Mouse (Mus musculus): ENCODE data around the gene Myo18b.

Gene Myo18b

GRCm38 (mm10) chr5:112877391-112878115 is 18.6 kb downstream of the Myo18b start:
- DNase-seq (ENCODE audit: low spot score): no peak

- DNase-seq (ENCODE audit: low spot score): peak; percentile 44
Observed at GRCm38 (mm10) chr5:112876846-112877390, 19.2 kb downstream of the Myo18b start.

- DNase-seq (ENCODE audit: low spot score): no peak
Observed at GRCm38 (mm10) chr5:112872999-112873398, 23.2 kb downstream of the Myo18b start.

DNA sequence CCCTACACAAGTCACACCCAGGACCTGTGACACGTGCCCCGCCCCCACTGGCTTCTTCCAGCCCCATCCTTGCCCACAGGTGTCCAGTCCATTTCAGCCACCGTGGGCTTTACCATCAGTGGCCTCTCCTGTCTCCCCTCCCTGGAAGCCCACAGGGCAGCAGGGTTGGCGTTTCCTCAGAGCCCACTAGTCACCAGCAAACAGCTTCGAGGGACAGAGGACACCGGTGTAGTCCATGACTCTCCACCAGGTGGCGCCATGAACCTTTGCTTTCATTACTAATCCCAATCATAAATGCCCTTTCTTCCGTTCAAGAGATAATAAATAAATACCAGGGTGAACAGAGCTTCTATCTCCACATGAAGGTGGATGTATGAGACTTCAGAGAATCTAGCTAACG is 25.4 kb downstream of the Myo18b start:
- DNase-seq (ENCODE audit: low spot score): no peak

DNA sequence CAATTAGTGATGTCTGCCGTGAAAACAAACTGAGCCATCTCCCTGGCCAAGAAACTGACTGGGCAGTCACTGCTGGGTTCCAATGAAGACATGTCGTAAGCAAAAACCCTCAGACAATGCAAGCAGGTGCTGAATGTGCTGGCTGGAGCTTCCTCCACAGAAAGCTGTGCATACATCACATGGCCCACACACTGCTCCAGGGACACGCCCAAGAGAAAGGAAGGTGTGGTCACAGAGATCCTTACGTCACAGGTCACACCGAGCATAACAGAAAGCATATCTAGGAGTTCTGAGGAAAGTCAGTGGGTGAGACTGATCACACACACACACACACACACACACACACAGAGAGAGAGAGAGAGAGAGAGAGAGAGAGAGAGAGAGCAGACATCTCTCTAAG is 27.5 kb downstream of the Myo18b start:
- no peak for DNase-seq (ENCODE audit: low spot score)

DNA sequence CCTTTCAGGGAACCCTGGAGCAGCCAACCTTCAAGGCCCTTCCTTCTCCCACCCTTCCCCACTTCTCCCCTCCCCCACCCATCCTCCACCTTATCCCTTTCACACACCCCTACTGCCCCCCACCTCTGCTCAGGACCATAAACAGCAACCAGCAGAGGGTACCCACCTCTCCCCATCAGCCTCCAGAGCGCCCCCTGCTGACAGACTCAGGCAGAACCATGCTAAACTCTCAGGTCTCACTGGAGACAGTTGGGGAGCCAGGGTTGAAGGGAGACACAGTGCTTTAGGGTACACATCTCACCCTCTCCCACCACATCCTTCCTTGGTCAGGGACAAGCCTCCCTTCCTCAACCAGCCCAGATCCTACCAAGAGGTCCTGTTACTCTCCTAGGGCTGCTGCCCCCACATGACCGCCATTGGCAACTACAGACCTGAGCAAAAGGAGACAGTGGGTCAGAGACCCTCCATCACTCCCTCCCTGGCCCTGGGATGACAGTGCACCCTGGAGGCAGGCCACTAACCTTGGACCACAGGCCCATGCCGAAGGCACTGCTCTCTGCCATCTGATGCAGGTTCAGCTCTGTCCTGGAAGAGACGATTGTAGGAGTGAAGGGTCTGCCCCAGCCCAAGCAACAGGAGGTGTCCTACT is 31.3 kb downstream of the Myo18b start:
- no peak for DNase-seq (ENCODE audit: low spot score)

GRCm38 (mm10) chr5:112859379-112860035 is 36.7 kb downstream of the Myo18b start:
- DNase-seq (ENCODE audit: low spot score): no peak

- peak; percentile 54 for DNase-seq (ENCODE audit: low spot score)
Observed at GRCm38 (mm10) chr5:112853179-112853578, 43.0 kb downstream of the Myo18b start.

DNA sequence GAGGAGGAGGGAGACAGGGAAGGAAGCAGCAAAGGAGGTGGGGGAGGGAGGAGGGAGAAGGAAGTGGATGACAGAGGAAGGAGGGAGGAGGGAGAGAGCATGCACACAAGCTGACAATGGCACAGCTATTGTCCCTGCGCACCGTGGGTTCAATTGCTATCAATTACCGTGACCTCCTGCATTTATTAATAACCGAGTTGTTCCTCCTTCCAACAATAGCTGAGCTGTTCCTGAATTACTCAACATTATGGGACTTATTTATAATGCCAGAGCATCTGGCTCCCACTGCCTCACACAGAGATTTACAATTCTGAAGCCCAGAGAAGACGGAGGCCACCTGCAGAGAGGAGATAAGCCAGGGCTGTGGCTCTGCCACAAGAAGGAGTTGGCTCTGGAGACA is 44.8 kb downstream of the Myo18b start:
- no peak for DNase-seq (ENCODE audit: low spot score)

DNA sequence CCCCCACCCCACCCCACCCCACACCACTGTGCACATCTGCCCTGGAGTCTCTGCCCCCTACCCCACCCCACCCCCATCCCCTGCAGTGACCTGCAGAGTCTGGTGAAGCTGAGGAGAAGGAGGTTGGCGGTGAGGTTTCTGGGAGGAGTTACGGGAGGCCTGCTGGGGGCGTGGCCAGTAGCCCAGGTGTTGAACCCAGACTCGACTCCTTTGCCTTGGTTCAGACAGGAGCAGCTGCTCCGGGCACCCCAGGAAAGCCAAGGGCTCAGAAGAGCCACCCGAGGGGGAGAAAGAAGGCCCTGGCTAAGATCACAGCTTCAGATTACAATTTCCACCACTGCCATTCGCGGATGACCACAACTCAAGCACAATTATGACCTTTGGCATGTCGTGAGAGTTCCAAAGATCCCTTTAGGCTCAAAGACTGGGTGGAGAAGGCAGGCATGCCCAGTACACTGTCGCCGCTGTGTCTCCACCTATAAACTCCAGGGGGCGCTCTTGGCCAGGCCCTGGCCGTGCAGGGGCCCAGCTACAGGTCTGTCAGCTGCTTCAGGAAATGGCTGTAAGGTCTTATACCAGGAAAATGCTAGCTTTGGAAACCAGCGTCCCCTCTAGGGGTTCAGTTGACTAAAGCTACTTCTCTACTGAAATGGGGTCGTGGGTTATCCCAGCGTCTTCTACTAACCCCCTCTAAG is 47.4 kb downstream of the Myo18b start:
- no peak for DNase-seq (ENCODE audit: low spot score)

DNA sequence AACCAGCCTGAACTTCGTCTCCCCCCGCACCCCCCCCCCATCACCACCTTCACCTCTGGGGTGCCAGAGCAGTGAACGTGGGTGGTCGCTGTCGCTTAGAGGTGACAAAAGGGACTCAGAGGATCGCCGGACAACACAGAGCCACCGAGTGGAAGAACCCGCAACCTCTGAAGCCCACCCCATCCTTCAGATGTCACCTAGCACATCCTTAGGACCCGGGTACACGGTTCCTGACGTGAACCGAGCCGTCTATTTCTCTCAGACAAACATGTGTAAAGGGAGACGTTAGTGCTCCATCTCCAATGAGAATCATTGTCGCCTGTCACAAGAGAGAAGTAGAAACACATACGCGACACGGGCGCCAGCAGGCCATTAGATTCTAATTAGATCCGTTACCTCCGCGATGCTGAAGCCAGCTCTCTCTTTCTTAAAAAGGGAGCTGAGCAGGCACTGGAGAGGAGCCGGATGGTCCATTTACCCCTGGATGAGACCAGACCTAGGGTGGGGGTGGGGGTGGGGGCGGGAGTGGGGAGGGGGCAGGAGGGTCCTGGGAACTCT is 48.1 kb downstream of the Myo18b start:
- DNase-seq (ENCODE audit: low spot score): no peak

GRCm38 (mm10) chr5:112846146-112846545 is 50.0 kb downstream of the Myo18b start:
- DNase-seq (ENCODE audit: low spot score): no peak

DNA sequence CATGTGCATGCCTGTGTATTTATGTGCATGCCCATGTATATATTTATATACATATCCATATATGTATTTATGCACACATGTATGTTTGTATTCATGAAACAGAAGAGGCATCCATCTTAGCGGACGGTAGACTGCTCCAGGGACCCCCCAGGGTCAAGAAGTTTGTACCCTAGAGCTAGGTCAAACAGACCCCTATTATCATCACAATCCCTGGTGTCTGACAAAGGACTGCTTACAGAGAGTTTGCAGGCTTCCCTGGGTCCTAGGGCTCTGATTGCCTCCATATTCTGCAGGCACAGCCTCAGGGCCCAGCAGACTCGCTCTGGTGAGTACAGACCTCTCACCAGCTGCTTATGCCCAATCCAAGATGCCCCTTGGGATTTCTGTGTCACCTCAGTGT is 51.7 kb downstream of the Myo18b start:
- no peak for DNase-seq (ENCODE audit: low spot score)

DNA sequence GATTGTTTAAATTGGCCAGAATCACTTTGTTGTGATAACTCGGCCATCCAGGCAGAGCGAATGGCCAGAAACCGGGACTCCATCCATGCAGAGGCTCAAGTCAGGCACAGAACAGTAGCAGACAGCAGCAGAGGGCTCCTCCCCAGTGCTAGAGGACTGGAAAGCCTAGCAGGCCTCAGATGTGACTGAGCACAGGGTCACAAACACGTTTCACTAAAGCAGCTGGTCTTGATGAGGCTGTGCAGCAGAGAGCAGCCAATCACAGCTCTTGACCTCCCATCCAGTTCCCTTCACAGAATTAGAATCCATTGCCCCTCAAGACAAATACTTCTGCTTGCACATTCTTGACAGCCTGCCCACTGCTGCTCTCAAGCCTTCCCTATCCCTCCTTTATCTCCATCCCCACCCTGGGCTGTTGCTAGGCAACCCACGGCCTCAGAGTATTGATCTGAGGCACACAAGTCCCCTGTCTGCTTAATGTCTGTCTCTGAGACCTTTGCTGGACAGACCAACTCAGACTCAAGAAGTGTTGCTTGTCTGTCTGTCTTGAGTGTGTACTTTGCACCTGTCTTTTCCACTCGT is 52.4 kb downstream of the Myo18b start:
- no peak for DNase-seq (ENCODE audit: low spot score)

DNA sequence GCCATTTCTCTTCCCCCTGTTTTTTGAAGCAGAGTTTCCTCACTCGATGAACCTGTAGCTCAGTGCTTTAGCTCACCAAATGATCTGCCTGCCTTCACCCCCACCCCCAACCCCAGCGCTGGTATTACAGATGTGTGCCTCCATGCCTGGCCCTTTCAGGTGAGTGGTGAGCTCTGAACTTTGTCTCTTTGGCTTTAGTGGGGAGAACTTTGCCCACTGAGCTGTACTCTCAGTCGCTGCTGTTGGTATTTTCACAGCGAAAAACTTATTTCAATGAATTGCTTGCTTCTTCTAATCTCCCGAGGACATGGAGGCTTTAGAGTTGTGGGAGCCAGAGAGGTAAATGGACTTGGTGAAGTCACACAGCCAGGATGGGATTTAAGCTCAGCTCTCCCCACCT is 53.5 kb downstream of the Myo18b start:
- no peak for DNase-seq (ENCODE audit: low spot score)

- DNase-seq (ENCODE audit: low spot score): no peak
Observed at GRCm38 (mm10) chr5:112841850-112842249, 54.3 kb downstream of the Myo18b start.

GRCm38 (mm10) chr5:112834896-112835295 is 61.3 kb downstream of the Myo18b start:
- no peak for DNase-seq (ENCODE audit: low spot score)

DNA sequence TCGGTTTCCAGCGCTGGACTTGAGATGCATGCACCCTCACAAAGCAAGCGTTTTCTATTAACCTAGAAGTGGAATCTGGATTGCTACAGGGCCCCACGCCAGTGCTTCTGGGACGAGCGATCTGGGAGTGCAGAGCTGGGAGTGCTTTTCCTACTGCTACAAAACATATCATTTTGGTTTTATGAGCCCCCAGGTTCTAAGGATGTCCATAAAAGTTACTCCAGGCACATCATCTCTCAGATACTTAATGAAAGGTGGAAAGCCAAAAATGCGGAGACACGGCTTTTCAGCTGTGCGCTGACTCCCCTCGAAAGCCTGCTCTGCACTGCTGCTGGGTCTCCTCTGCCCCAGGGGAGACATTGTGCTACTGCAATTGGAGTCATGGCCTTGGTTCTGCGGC is 62.3 kb downstream of the Myo18b start:
- DNase-seq (ENCODE audit: low spot score): no peak

DNA sequence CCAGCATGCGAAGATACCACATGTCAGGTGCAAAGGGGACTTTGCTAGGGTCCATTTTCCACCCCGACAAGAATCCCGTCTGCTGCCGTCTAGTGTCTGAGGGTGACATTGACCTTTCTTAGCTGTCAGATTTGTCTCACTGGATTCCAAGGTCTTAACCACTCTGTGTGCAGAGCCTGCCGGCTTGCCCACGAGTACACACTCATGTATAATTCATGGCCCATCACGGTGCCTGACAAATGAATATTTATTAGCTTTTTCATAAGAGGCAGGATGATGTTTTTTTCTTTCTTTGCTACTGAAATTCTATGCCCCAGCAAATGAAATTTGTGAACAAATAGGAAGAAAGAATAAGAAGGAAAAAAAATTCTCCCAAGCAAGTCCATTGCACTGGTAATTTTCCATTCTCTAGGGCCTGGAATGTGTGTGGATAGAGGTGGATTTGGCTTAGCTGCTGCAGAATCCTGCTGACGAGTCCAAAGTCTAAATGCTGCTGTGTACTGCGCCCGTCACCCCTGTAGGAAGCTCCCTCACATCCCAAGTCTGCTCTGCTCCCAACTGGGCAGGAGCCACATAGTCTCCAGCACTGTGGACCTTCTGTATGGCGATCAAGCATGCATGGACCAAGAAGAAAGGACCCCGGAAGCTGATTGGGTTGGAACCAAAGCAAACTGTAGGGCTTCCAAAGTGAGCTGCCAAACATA is 70.9 kb downstream of the Myo18b start:
- DNase-seq (ENCODE audit: low spot score): peak; percentile 17

DNA sequence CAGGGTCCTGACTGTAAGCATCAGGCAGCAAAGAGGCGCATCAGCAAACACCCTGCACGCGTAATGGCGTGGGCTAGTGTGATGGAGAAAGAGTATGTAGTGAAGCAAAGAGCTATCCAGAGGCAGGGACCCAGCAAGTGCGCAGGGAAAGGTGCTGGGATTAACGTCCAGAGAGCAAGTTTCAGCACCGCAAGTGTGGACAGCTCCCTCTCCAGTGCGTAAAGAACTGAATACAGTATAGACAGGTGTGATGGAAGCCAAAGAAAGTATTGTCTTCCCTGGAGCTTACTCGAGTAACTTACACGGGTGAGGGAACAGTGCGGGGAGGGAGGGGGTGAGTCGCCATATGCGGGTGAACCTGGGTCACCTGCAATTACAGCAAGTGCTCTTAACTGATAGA is 71.8 kb downstream of the Myo18b start:
- DNase-seq (ENCODE audit: low spot score): no peak

DNA sequence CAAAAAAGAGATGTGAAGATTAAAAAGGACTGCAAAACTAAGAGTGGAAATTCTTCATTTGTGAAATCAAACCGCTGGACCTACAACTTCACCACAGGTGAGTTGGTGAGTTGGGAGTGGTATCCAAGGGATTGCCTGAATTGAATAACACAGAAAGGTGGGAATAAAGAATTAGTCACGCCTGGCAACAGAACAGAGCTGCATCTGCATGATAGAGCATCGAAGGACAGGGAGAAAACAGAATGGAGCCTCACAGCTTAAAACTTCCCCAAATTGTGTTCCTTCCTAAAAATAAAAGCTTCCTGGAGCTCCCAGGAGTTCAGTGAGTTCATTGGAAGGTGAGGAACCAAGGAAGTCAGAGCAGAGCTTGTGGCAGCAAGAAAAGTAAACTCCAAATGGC is 73.7 kb downstream of the Myo18b start:
- DNase-seq (ENCODE audit: low spot score): no peak

Data from left cerebral cortex, adult 11 months (tissue).